Mouse (Mus musculus) stomach, postnatal 0 days (tissue): ENCODE measurements around the gene Kcnj3.

Source experiments
- CTCF ChIP-seq: IDR thresholded peaks from 2 replicates; pipeline ENCODE4 v1.5.1; 2016; ENCODE audit warnings: antibody characterized with exemption, low read depth, mild to moderate bottlenecking, moderate library complexity
- EP300 ChIP-seq: optimal IDR thresholded peaks from 2 replicates; pipeline ENCODE3; 2016; ENCODE audit warnings: antibody characterized with exemption

- no peak for TF ChIP-seq CTCF
- no peak for TF ChIP-seq EP300
These were observed 23.4 kb downstream of the Kcnj3 start for GRCm38 (mm10) chr2:55459195-55459594.
